ENCODE assay signal across 12 mouse cellular contexts in the genomic region with DNA sequence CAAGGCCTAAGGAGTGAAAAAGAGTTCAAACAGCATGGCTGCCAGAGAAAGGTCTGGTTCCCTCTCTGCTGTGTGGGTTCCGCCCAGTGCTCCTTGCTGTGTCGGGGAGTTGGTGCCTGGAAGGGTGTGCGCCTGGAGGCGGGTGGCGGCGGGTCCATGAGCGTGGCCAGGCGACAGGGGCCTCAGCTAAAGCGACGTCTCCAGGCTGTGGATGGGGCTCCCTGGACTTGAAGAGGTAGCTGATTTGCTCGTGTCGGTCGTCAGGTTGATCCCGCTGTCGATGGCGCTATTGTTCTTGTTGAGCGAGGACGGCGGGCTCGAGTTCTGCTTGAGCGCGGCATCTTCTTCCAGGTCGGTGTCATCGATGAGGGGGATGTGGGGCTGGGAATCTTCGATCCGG. TPM values are rescaled to one million over a fixed set of nuclear protein-coding genes. Genes with fewer than 3 reads are reported as not detected.
DNase-seq lines count a peak whose midpoint lies in the region; ATAC-seq and TF ChIP-seq lines count a peak whose summit lies in the region.
"Had no signal": no experiment of that assay in that cellular context is flagged by ENCODE, and none has a peak within 500 bp of the region (broad histone marks: within the 10 kb centered on the region; RNA-seq: fewer than 3 reads in every experiment).

No protein-coding gene starts in this region.

- DNase-seq in heart, postnatal 10 days = no peak
- DNase-seq in MN1 (ENCODE audit: low spot score) = no peak
- DNase-seq in adrenal gland, postnatal 4 days (ENCODE audit: low spot score in 2 of 2) = no peak
- DNase-seq: cerebellum, adult 11-12 months had no signal

- TF ChIP-seq CTCF in intestine, postnatal 0 days (IDR thresholded peaks at IDR 0.05; ENCODE audit: low read depth) = no peak

- H3K36me3 ChIP-seq in heart, embryonic 11.5 days (ENCODE audit: control insufficient read depth, insufficient read depth, low read length) = no peaks in the 10 kb centered on the region
- H3K36me3 ChIP-seq in neural tube, embryonic 12.5 days = no peaks in the 10 kb centered on the region
- peaks cover 33% of the 10 kb centered on the region for H3K36me3 ChIP-seq in neural tube, embryonic 15.5 days
- H3K36me3 ChIP-seq in intestine, postnatal 0 days (ENCODE audit: control insufficient read depth, insufficient read depth) = no peaks in the 10 kb centered on the region
- no peaks in the 10 kb centered on the region for H3K36me3 ChIP-seq in stomach, embryonic 16.5 days (ENCODE audit: control insufficient read depth, insufficient read depth, low read length)

- H3K9ac ChIP-seq in heart, embryonic 11.5 days (ENCODE audit: low read depth, low read length) = no peak overlapping the region
- no peak overlapping the region for H3K9ac ChIP-seq in neural tube, embryonic 12.5 days
- no peak overlapping the region for H3K9ac ChIP-seq in neural tube, embryonic 15.5 days (replicated peaks)
- no peak overlapping the region for H3K9ac ChIP-seq in intestine, postnatal 0 days (ENCODE audit: low read depth, low read length)
- H3K9ac ChIP-seq in stomach, embryonic 16.5 days (ENCODE audit: low read length) = no peak overlapping the region

- peak overlapping the region; percentile 25 for H3K4me2 ChIP-seq in heart, embryonic 11.5 days
- peak overlapping the region; percentile 31; the same call in 1 of the 2 replicates for H3K4me2 ChIP-seq in neural tube, embryonic 12.5 days (replicated peaks)
- no peak overlapping the region for H3K4me2 ChIP-seq in neural tube, embryonic 15.5 days
- H3K4me2 ChIP-seq in intestine, postnatal 0 days (replicated peaks; ENCODE audit: low read depth) = peak overlapping the region; percentile 45
- H3K4me2 ChIP-seq in stomach, embryonic 16.5 days (ENCODE audit: low read depth, low read length) = peak overlapping the region; percentile 40; the same call in 1 of the 2 replicates

- no peak overlapping the region for H3K27ac ChIP-seq in heart, embryonic 11.5 days (ENCODE audit: low read depth, low read length)
- no peak overlapping the region for H3K27ac ChIP-seq in neural tube, embryonic 12.5 days
- H3K27ac ChIP-seq in neural tube, embryonic 15.5 days (replicated peaks) = no peak overlapping the region
- no peak overlapping the region for H3K27ac ChIP-seq in intestine, postnatal 0 days (ENCODE audit: low read depth, low read length)
- H3K27ac ChIP-seq in stomach, embryonic 16.5 days (ENCODE audit: low read length) = no peak overlapping the region

- H3K27me3 ChIP-seq in heart, embryonic 11.5 days (ENCODE audit: control insufficient read depth, insufficient read depth, low read length) = peaks cover 30% of the 10 kb centered on the region
- peaks cover 19% of the 10 kb centered on the region for H3K27me3 ChIP-seq in neural tube, embryonic 12.5 days (replicated peaks)
- H3K27me3 ChIP-seq in neural tube, embryonic 15.5 days (replicated peaks) = no peaks in the 10 kb centered on the region
- peaks cover 16% of the 10 kb centered on the region; the same call in 1 of the 2 replicates for H3K27me3 ChIP-seq in intestine, postnatal 0 days (replicated peaks; ENCODE audit: control insufficient read depth, insufficient read depth, low read length)
- H3K27me3 ChIP-seq in stomach, embryonic 16.5 days (ENCODE audit: control insufficient read depth, insufficient read depth, low read length) = peaks cover 11% of the 10 kb centered on the region

- 15% methylated on average over 26 of the region's 26 CpGs for WGBS in heart, embryonic 11.5 days (ENCODE audit: insufficient replicate concordance)
- WGBS in neural tube, embryonic 12.5 days = 31% methylated on average over 26 of the region's 26 CpGs
- 39% methylated on average over 26 of the region's 26 CpGs for WGBS in neural tube, embryonic 15.5 days
- 26% methylated on average over 26 of the region's 26 CpGs for WGBS in intestine, postnatal 0 days
- 29% methylated on average over 26 of the region's 26 CpGs for WGBS in stomach, embryonic 16.5 days

- peak overlapping the region; percentile 15; the same call in 1 of the 2 replicates for H3K4me3 ChIP-seq in heart, embryonic 11.5 days (ENCODE audit: low read depth, low read length)
- H3K4me3 ChIP-seq in neural tube, embryonic 12.5 days = no peak overlapping the region
- H3K4me3 ChIP-seq in neural tube, embryonic 15.5 days (replicated peaks) = no peak overlapping the region
- H3K4me3 ChIP-seq in intestine, postnatal 0 days (ENCODE audit: low read depth, low read length) = no peak overlapping the region
- peak overlapping the region; percentile 20 for H3K4me3 ChIP-seq in stomach, embryonic 16.5 days (replicated peaks; ENCODE audit: low read length)

- ATAC-seq in heart, embryonic 11.5 days (replicated peaks; ENCODE audit: insufficient number of reproducible peaks, low FRiP score, low TSS enrichment) = no peak
- ATAC-seq in neural tube, embryonic 12.5 days (ENCODE audit: low FRiP score, low read depth) = no peak
- ATAC-seq in neural tube, embryonic 15.5 days (ENCODE audit: low FRiP score) = no peak
- no peak for ATAC-seq in intestine, postnatal 0 days
- no peak; the same call in 1 of the 2 replicates for ATAC-seq in stomach, embryonic 16.5 days (ENCODE audit: insufficient read depth, low FRiP score)

- intact Hi-C loops in heart, postnatal 10 days (cut with DNase I) = no loop called here

- H3K9me3 ChIP-seq in heart, embryonic 11.5 days (replicated peaks; ENCODE audit: control insufficient read depth, low read length) = no peaks in the 10 kb centered on the region
- no peaks in the 10 kb centered on the region for H3K9me3 ChIP-seq in neural tube, embryonic 12.5 days
- H3K9me3 ChIP-seq in neural tube, embryonic 15.5 days (replicated peaks) = no peaks in the 10 kb centered on the region
- H3K9me3 ChIP-seq in intestine, postnatal 0 days (ENCODE audit: control insufficient read depth) = no peaks in the 10 kb centered on the region
- no peaks in the 10 kb centered on the region for H3K9me3 ChIP-seq in stomach, embryonic 16.5 days (replicated peaks; ENCODE audit: control insufficient read depth, low read length)

- H3K4me1 ChIP-seq in heart, embryonic 11.5 days (ENCODE audit: control insufficient read depth, insufficient read depth, low read length) = no peaks in the 10 kb centered on the region
- no peaks in the 10 kb centered on the region for H3K4me1 ChIP-seq in neural tube, embryonic 12.5 days
- H3K4me1 ChIP-seq in neural tube, embryonic 15.5 days = no peaks in the 10 kb centered on the region
- H3K4me1 ChIP-seq in intestine, postnatal 0 days (replicated peaks; ENCODE audit: control insufficient read depth, insufficient read depth, low read length) = no peaks in the 10 kb centered on the region
- no peaks in the 10 kb centered on the region for H3K4me1 ChIP-seq in stomach, embryonic 16.5 days (ENCODE audit: control insufficient read depth, insufficient read depth, low read length)

RNA-seq across cellular contexts. Expression of gene Sec13, which starts 7.8 kb away (rescaled TPM):
- 246 and 266 TPM in 2 replicates for polyA plus RNA-seq in heart, embryonic 11.5 days (2014; fragmentation: Nextera tagmentation; extraction: Ambion mirVana)
- total RNA-seq in heart, postnatal 10 days (2021) = 100 to 1,000 TPM; 102 to 106 TPM
- 244 and 251 TPM in 2 replicates for polyA plus RNA-seq in neural tube, embryonic 12.5 days (2016; fragmentation: Nextera tagmentation; extraction: Ambion mirVana)
- 194 and 214 TPM in 2 replicates for polyA plus RNA-seq in neural tube, embryonic 15.5 days (2015; fragmentation: Nextera tagmentation; extraction: Ambion mirVana)
- 362 and 381 TPM in 2 replicates for polyA plus RNA-seq in intestine, postnatal 0 days (2015; fragmentation: Nextera tagmentation; extraction: Ambion mirVana)
- polyA plus RNA-seq in stomach, embryonic 16.5 days (2015; fragmentation: Nextera tagmentation; extraction: Ambion mirVana) = 244 TPM in 2 replicates
- total RNA-seq in adrenal gland, postnatal 4 days (2021) = 100 to 1,000 TPM; 122 to 123 TPM

RNA-seq across cellular contexts. Expression of gene Ghrl, which starts 28.7 kb away (rescaled TPM):
- 0.66 and 0.69 TPM in 2 replicates for polyA plus RNA-seq in heart, embryonic 11.5 days (2014; fragmentation: Nextera tagmentation; extraction: Ambion mirVana)
- not detected for total RNA-seq in heart, postnatal 10 days (2021)
- 0.57 TPM in 1 of 2 replicates, not detected in the other for polyA plus RNA-seq in neural tube, embryonic 12.5 days (2016; fragmentation: Nextera tagmentation; extraction: Ambion mirVana)
- polyA plus RNA-seq in neural tube, embryonic 15.5 days (2015; fragmentation: Nextera tagmentation; extraction: Ambion mirVana) = 1.1 and 1.9 TPM in 2 replicates
- 139 and 148 TPM in 2 replicates for polyA plus RNA-seq in intestine, postnatal 0 days (2015; fragmentation: Nextera tagmentation; extraction: Ambion mirVana)
- polyA plus RNA-seq in stomach, embryonic 16.5 days (2015; fragmentation: Nextera tagmentation; extraction: Ambion mirVana) = 40.7 and 53.2 TPM in 2 replicates
- total RNA-seq in adrenal gland, postnatal 4 days (2021) = 1 to 10 TPM in 1 of 2 experiments, not detected in 1; 6.2 TPM
- total RNA-seq: CH12.LX; hematopoietic stem cell, adult 5-6 weeks; left cerebral cortex, postnatal 36 days had no signal

RNA-seq across cellular contexts. Expression of gene Tatdn2, which starts 51.5 kb away (rescaled TPM):
- polyA plus RNA-seq in heart, embryonic 11.5 days (2014; fragmentation: Nextera tagmentation; extraction: Ambion mirVana) = 0.93 and 1.1 TPM in 2 replicates
- 10 to 100 TPM; 69.9 to 75.7 TPM for total RNA-seq in heart, postnatal 10 days (2021)
- polyA plus RNA-seq in neural tube, embryonic 12.5 days (2016; fragmentation: Nextera tagmentation; extraction: Ambion mirVana) = 0.66 and 1.1 TPM in 2 replicates
- polyA plus RNA-seq in neural tube, embryonic 15.5 days (2015; fragmentation: Nextera tagmentation; extraction: Ambion mirVana) = 0.96 and 1.4 TPM in 2 replicates
- 1.1 and 1.5 TPM in 2 replicates for polyA plus RNA-seq in intestine, postnatal 0 days (2015; fragmentation: Nextera tagmentation; extraction: Ambion mirVana)
- polyA plus RNA-seq in stomach, embryonic 16.5 days (2015; fragmentation: Nextera tagmentation; extraction: Ambion mirVana) = 0.58 and 0.72 TPM in 2 replicates
- 10 to 100 TPM; 68.2 to 71.2 TPM for total RNA-seq in adrenal gland, postnatal 4 days (2021)

Comparison
In these comparisons a context has a peak if more than half of its experiments do, and no peak if none do; other contexts are left out.
1. H3K4me3 ChIP-seq: peak in heart, embryonic 11.5 days (single experiment) and stomach, embryonic 16.5 days (single experiment); none in neural tube, embryonic 12.5 days (single experiment), neural tube, embryonic 15.5 days (single experiment) and intestine, postnatal 0 days (single experiment).
2. RNA of gene Ghrl, which starts 28.7 kb away (polyA plus RNA-seq): 139 to 148 TPM in intestine, postnatal 0 days and 40.7 to 53.2 TPM in stomach, embryonic 16.5 days; 1.1 to 1.9 TPM in neural tube, embryonic 15.5 days, 0.66 to 0.69 TPM in heart, embryonic 11.5 days and 0.57 TPM in neural tube, embryonic 12.5 days; every median in the first group is over 10 times any median in the second.